ENCODE assay signal across 7 mouse cellular contexts in genomic region chr15:82346580-82347302, GRCm38 (mm10). TPM values are rescaled to one million over a fixed set of nuclear protein-coding genes. Genes with fewer than 3 reads are reported as not detected.
A peak's percentile ranks its signal among the peaks of the same experiment; 100 is the strongest.
DNase-seq lines count a peak whose midpoint lies in the region; ATAC-seq and TF ChIP-seq lines count a peak whose summit lies in the region.

No protein-coding gene starts in this region.

- H3K27me3 ChIP-seq in thymus, adult 2 months (ENCODE audit: control insufficient read depth, insufficient read depth, low read length), result no peaks in the 10 kb centered on the region
- H3K27me3 ChIP-seq in forebrain, embryonic 13.5 days, result no peaks in the 10 kb centered on the region
- no peaks in the 10 kb centered on the region for H3K27me3 ChIP-seq in liver, embryonic 12.5 days (replicated peaks)

- TF ChIP-seq CTCF in thymus, adult 2 months (IDR thresholded peaks at IDR 0.05; ENCODE audit: borderline replicate concordance, control insufficient read depth, extremely low read depth, insufficient read depth, low read length, poor library complexity), result no peak

- H3K36me3 ChIP-seq in thymus, adult 2 months (ENCODE audit: control insufficient read depth, insufficient read depth, low read length), result peaks cover 19% of the 10 kb centered on the region
- peaks cover 39% of the 10 kb centered on the region for H3K36me3 ChIP-seq in forebrain, embryonic 13.5 days (ENCODE audit: poor library complexity, severe bottlenecking)
- H3K36me3 ChIP-seq in liver, embryonic 12.5 days, result peaks cover 67% of the 10 kb centered on the region

- peak overlapping the region; percentile 61 for H3K27ac ChIP-seq in thymus, adult 2 months (ENCODE audit: control insufficient read depth, insufficient read depth, low read length)
- H3K27ac ChIP-seq in forebrain, embryonic 13.5 days, result peak overlapping the region; percentile 81; the same call in 1 of the 2 replicates
- peak overlapping the region; percentile 91 for H3K27ac ChIP-seq in liver, embryonic 12.5 days

- peak overlapping the region; percentile 93 for H3K4me2 ChIP-seq in forebrain, embryonic 13.5 days
- H3K4me2 ChIP-seq in liver, embryonic 12.5 days, result peak overlapping the region; percentile 94

- 13% methylated on average over 14 of the region's 14 CpGs for WGBS in thymus, adult 2 months
- 66% methylated on average over 14 of the region's 14 CpGs for WGBS in forebrain, embryonic 13.5 days
- WGBS in liver, embryonic 12.5 days (ENCODE audit: insufficient replicate concordance), result 32% methylated on average over 14 of the region's 14 CpGs

- H3K4me3 ChIP-seq in thymus, adult 2 months (ENCODE audit: control insufficient read depth, insufficient read depth, low read length), result peak overlapping the region; percentile 90; the same call in 1 of the 2 replicates
- peak overlapping the region; percentile 63 for H3K4me3 ChIP-seq in forebrain, embryonic 13.5 days
- H3K4me3 ChIP-seq in liver, embryonic 12.5 days, result peak overlapping the region; percentile 78

- peak; percentile 11 for DNase-seq in thymus, adult 2 months
- DNase-seq in thymus, postnatal 14 days, result no peak
- no peak for DNase-seq in urinary bladder, postnatal 14 days (ENCODE audit: low spot score)

- peaks cover 19% of the 10 kb centered on the region for H3K4me1 ChIP-seq in thymus, adult 2 months (replicated peaks; ENCODE audit: control insufficient read depth, insufficient read depth, low read length)
- H3K4me1 ChIP-seq in forebrain, embryonic 13.5 days, result peaks cover 15% of the 10 kb centered on the region
- H3K4me1 ChIP-seq in liver, embryonic 12.5 days, result peaks cover 85% of the 10 kb centered on the region

- H3K9me3 ChIP-seq in forebrain, embryonic 13.5 days (replicated peaks), result no peaks in the 10 kb centered on the region
- H3K9me3 ChIP-seq in liver, embryonic 12.5 days (replicated peaks), result no peaks in the 10 kb centered on the region

- no peak for ATAC-seq in forebrain, embryonic 13.5 days
- no peak for ATAC-seq in liver, embryonic 12.5 days
- no peak for ATAC-seq in megakaryocyte-erythroid progenitor cell, adult 5-6 weeks (replicated peaks; ENCODE audit: low FRiP score, low TSS enrichment, poor library complexity, severe bottlenecking)
- ATAC-seq in granulocyte monocyte progenitor cell, adult 5-6 weeks (replicated peaks; ENCODE audit: poor library complexity, severe bottlenecking), result no peak

- H3K9ac ChIP-seq in forebrain, embryonic 13.5 days, result peak overlapping the region; percentile 78
- H3K9ac ChIP-seq in liver, embryonic 12.5 days, result peak overlapping the region; percentile 76

- no peak for TF ChIP-seq POLR2A in thymus, adult 2 months (IDR thresholded peaks at IDR 0.05; ENCODE audit: control insufficient read depth, extremely low read depth, insufficient read depth, low read length, poor library complexity)

RNA-seq across cellular contexts. Expression of gene Ndufa6, which starts 7.4 kb away (rescaled TPM):
- 227 and 278 TPM in 2 replicates for polyA plus RNA-seq in thymus, adult 2 months (2012; rRNA removed)
- 318 and 358 TPM in 2 replicates for polyA plus RNA-seq in forebrain, embryonic 13.5 days (2015; fragmentation: Nextera tagmentation; extraction: Ambion mirVana)
- 368 and 383 TPM in 2 replicates for polyA plus RNA-seq in liver, embryonic 12.5 days (2016; fragmentation: Nextera tagmentation; extraction: Ambion mirVana)
- total RNA-seq in megakaryocyte-erythroid progenitor cell, adult 5-6 weeks (2014; fragmentation: Nextera tagmentation), result 273 and 274 TPM in 2 replicates
- total RNA-seq in megakaryocyte-erythroid progenitor cell, adult 5-6 weeks (2017), result 71.1 and 145 TPM in 2 replicates
- 266 and 267 TPM in 2 replicates for total RNA-seq in granulocyte monocyte progenitor cell, adult 5-6 weeks (2014; fragmentation: Nextera tagmentation)
- total RNA-seq in granulocyte monocyte progenitor cell, adult 5-6 weeks (2017), result 173 and 202 TPM in 2 replicates

RNA-seq across cellular contexts. Expression of gene Smdt1, which starts 8.0 kb away (rescaled TPM):
- 218 and 230 TPM in 2 replicates for polyA plus RNA-seq in thymus, adult 2 months (2012; rRNA removed)
- 303 and 321 TPM in 2 replicates for polyA plus RNA-seq in forebrain, embryonic 13.5 days (2015; fragmentation: Nextera tagmentation; extraction: Ambion mirVana)
- polyA plus RNA-seq in liver, embryonic 12.5 days (2016; fragmentation: Nextera tagmentation; extraction: Ambion mirVana), result 193 and 196 TPM in 2 replicates
- 115 and 141 TPM in 2 replicates for total RNA-seq in megakaryocyte-erythroid progenitor cell, adult 5-6 weeks (2014; fragmentation: Nextera tagmentation)
- total RNA-seq in megakaryocyte-erythroid progenitor cell, adult 5-6 weeks (2017), result 40.8 and 61.0 TPM in 2 replicates
- 192 and 201 TPM in 2 replicates for total RNA-seq in granulocyte monocyte progenitor cell, adult 5-6 weeks (2014; fragmentation: Nextera tagmentation)
- total RNA-seq in granulocyte monocyte progenitor cell, adult 5-6 weeks (2017), result 84.4 and 94.6 TPM in 2 replicates

RNA-seq across cellular contexts. Expression of gene Pheta2, which starts 8.0 kb away (rescaled TPM):
- 1.7 and 2.3 TPM in 2 replicates for polyA plus RNA-seq in thymus, adult 2 months (2012; rRNA removed)
- 1.3 and 1.8 TPM in 2 replicates for polyA plus RNA-seq in forebrain, embryonic 13.5 days (2015; fragmentation: Nextera tagmentation; extraction: Ambion mirVana)
- 39.1 and 42.8 TPM in 2 replicates for polyA plus RNA-seq in liver, embryonic 12.5 days (2016; fragmentation: Nextera tagmentation; extraction: Ambion mirVana)
- total RNA-seq in megakaryocyte-erythroid progenitor cell, adult 5-6 weeks (2014; fragmentation: Nextera tagmentation), result 26.4 and 26.9 TPM in 2 replicates
- total RNA-seq in megakaryocyte-erythroid progenitor cell, adult 5-6 weeks (2017), result 21.3 and 24.9 TPM in 2 replicates
- 2.7 and 5.4 TPM in 2 replicates for total RNA-seq in granulocyte monocyte progenitor cell, adult 5-6 weeks (2014; fragmentation: Nextera tagmentation)
- 1.9 and 4.1 TPM in 2 replicates for total RNA-seq in granulocyte monocyte progenitor cell, adult 5-6 weeks (2017)

RNA-seq across cellular contexts. Expression of gene Naga, which starts 8.0 kb away (rescaled TPM):
- polyA plus RNA-seq in thymus, adult 2 months (2012; rRNA removed), result 118 and 150 TPM in 2 replicates
- 19.4 and 25.2 TPM in 2 replicates for polyA plus RNA-seq in forebrain, embryonic 13.5 days (2015; fragmentation: Nextera tagmentation; extraction: Ambion mirVana)
- polyA plus RNA-seq in liver, embryonic 12.5 days (2016; fragmentation: Nextera tagmentation; extraction: Ambion mirVana), result 36.5 and 40.8 TPM in 2 replicates
- total RNA-seq in megakaryocyte-erythroid progenitor cell, adult 5-6 weeks (2014; fragmentation: Nextera tagmentation), result 16.9 and 34.9 TPM in 2 replicates
- total RNA-seq in megakaryocyte-erythroid progenitor cell, adult 5-6 weeks (2017), result 17.9 and 24.4 TPM in 2 replicates
- total RNA-seq in granulocyte monocyte progenitor cell, adult 5-6 weeks (2014; fragmentation: Nextera tagmentation), result 45.0 and 63.1 TPM in 2 replicates
- 34.0 and 50.4 TPM in 2 replicates for total RNA-seq in granulocyte monocyte progenitor cell, adult 5-6 weeks (2017)

RNA-seq across cellular contexts. Expression of gene Cyp2d22, which starts 33.3 kb away (rescaled TPM):
- 12.6 and 15.7 TPM in 2 replicates for polyA plus RNA-seq in thymus, adult 2 months (2012; rRNA removed)
- 1.6 and 1.7 TPM in 2 replicates for polyA plus RNA-seq in forebrain, embryonic 13.5 days (2015; fragmentation: Nextera tagmentation; extraction: Ambion mirVana)
- 8.0 and 8.1 TPM in 2 replicates for polyA plus RNA-seq in liver, embryonic 12.5 days (2016; fragmentation: Nextera tagmentation; extraction: Ambion mirVana)
- 4.8 TPM in 1 of 2 replicates, not detected in the other for total RNA-seq in megakaryocyte-erythroid progenitor cell, adult 5-6 weeks (2014; fragmentation: Nextera tagmentation)
- total RNA-seq in megakaryocyte-erythroid progenitor cell, adult 5-6 weeks (2017), result 0.46 TPM in 1 of 2 replicates, not detected in the other
- 0.54 TPM in 1 of 2 replicates, not detected in the other for total RNA-seq in granulocyte monocyte progenitor cell, adult 5-6 weeks (2014; fragmentation: Nextera tagmentation)
- total RNA-seq in granulocyte monocyte progenitor cell, adult 5-6 weeks (2017), result not detected in 2 replicates

Comparison
In these comparisons a context has a peak if more than half of its experiments do, and no peak if none do; other contexts are left out.
1. RNA of gene Pheta2, which starts 8.0 kb away (polyA plus RNA-seq): 39.1 to 42.8 TPM in liver, embryonic 12.5 days; 1.7 to 2.3 TPM in thymus, adult 2 months and 1.3 to 1.8 TPM in forebrain, embryonic 13.5 days; every median in the first group is over 10 times any median in the second.
2. Peak in every context shown above with its lines, with median percentiles within 50 percentile points of each other: H3K27ac ChIP-seq and H3K4me3 ChIP-seq.